ENCODE assay signal across 15 mouse cellular contexts in the genomic region with DNA sequence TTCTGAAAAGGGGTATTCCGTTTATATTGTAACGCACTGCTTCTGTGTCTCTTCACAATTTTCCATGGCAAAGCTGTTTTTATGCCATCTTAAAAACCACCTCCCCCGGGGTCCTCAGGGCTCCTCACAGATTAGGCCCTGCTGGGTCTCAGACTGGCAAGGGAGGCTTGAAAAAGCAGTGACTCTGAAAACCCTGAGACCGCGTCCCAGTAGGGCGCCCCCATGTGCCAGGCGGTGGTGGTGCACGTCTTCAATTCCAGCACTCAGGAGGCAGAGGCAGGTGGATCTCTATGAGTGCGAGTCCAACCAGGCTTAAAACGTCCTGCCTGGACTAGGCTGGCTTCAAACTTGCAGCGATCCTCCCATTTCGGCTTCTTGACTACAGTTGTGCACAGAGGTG. TPM values are rescaled to one million over a fixed set of nuclear protein-coding genes. Genes with fewer than 3 reads are reported as not detected.
DNase-seq lines count a peak whose midpoint lies in the region; ATAC-seq and TF ChIP-seq lines count a peak whose summit lies in the region.
"Had no signal": no experiment of that assay in that cellular context is flagged by ENCODE, and none has a peak within 500 bp of the region (broad histone marks: within the 10 kb centered on the region; RNA-seq: fewer than 3 reads in every experiment).

No protein-coding gene starts in this region.

- H3K4me1 ChIP-seq in kidney, adult 2 months (ENCODE audit: control insufficient read depth, insufficient read depth, low read length): no peaks in the 10 kb centered on the region
- peaks cover 6% of the 10 kb centered on the region; the same call in 1 of the 2 replicates for H3K4me1 ChIP-seq in spleen, adult 2 months (ENCODE audit: control insufficient read depth, insufficient read depth, insufficient read length)

- no peaks in the 10 kb centered on the region for H3K27me3 ChIP-seq in kidney, adult 2 months (replicated peaks; ENCODE audit: control insufficient read depth, insufficient read depth, low read length)
- H3K27me3 ChIP-seq in spleen, adult 2 months (ENCODE audit: control insufficient read depth, insufficient read depth, low read length): no peaks in the 10 kb centered on the region
- H3K27me3 ChIP-seq: liver, embryonic 15.5 days had no signal

- no peak for TF ChIP-seq POLR2A in kidney, adult 2 months (IDR thresholded peaks at IDR 0.05; ENCODE audit: low read depth, low read length)
- no peak for TF ChIP-seq POLR2A in spleen, adult 2 months (IDR thresholded peaks at IDR 0.05; ENCODE audit: low read depth, low read length)

- H3K27ac ChIP-seq in kidney, adult 2 months (ENCODE audit: insufficient read depth, low read depth, low read length): no peak overlapping the region
- no peak overlapping the region for H3K27ac ChIP-seq in spleen, adult 2 months (ENCODE audit: insufficient read depth, low read length)
- H3K27ac ChIP-seq: liver, embryonic 15.5 days had no signal

- ATAC-seq in neutrophil, adult 5-6 weeks (ENCODE audit: extremely low read depth, insufficient number of reproducible peaks, low FRiP score, poor library complexity, severe bottlenecking): peak; percentile 50; the same call in 1 of the 2 replicates
- ATAC-seq: activated CD4-positive, CD25-positive, alpha-beta regulatory T cell, adult 4 months; inflammation-experienced regulatory T-cells, adult 6 months had no signal

- H3K4me3 ChIP-seq in kidney, adult 2 months (ENCODE audit: insufficient read depth, low read depth, low read length): no peak overlapping the region
- no peak overlapping the region for H3K4me3 ChIP-seq in spleen, adult 2 months (ENCODE audit: extremely low read depth, insufficient read depth, insufficient read length)
- H3K4me3 ChIP-seq: erythroblast, embryonic 14.5 days; liver, embryonic 15.5 days had no signal

- WGBS in kidney, adult 2 months: 78% methylated on average over 12 of the region's 12 CpGs
- 95% methylated on average over 12 of the region's 12 CpGs for WGBS in spleen, adult 2 months

- TF ChIP-seq CTCF in kidney, adult 2 months (conservative IDR thresholded peaks at IDR 0.05; ENCODE audit: insufficient read depth, insufficient read length, low read depth, low read length): peak; percentile 35; the same call in 1 of the 2 replicates
- TF ChIP-seq CTCF in spleen, adult 2 months (IDR thresholded peaks at IDR 0.05; ENCODE audit: extremely low read depth, insufficient read depth, insufficient read length, insufficient replicate concordance): peak; percentile 48; the same call in 1 of the 2 replicates

- DNase-seq in kidney, adult 2 months: no peak
- DNase-seq in kidney, postnatal 4 days: no peak
- DNase-seq in spleen, adult 2 months (ENCODE audit: low read depth in 1 of 2, low spot score in 2 of 2): no peak
- DNase-seq in spleen, postnatal 14 days (ENCODE audit: low spot score in 2 of 2): no peak
- peak; percentile 74 for DNase-seq in R1 (ENCODE audit: low read depth, low spot score)
- DNase-seq in retina, embryonic 14.5 days (ENCODE audit: low spot score): no peak
- no peak for DNase-seq in right cerebral cortex, adult 18-20 months
- DNase-seq: cerebellum, adult 9-10 months; kidney, postnatal 36 days; thymus, postnatal 25 days had no signal

- H3K36me3 ChIP-seq in kidney, adult 2 months (ENCODE audit: control insufficient read depth, insufficient read depth, low read length): no peaks in the 10 kb centered on the region
- peaks cover 61% of the 10 kb centered on the region for H3K36me3 ChIP-seq in spleen, adult 2 months (ENCODE audit: control insufficient read depth, insufficient read depth, low read length)

RNA-seq across cellular contexts. Expression of gene Tgfb1, which starts 13.9 kb away (rescaled TPM):
- 18.9 and 24.5 TPM in 2 replicates for polyA plus RNA-seq in kidney, adult 2 months (2012; rRNA removed)
- polyA plus RNA-seq in spleen, adult 2 months (2012; rRNA removed): 152 and 179 TPM in 2 replicates
- 66.7 and 71.3 TPM in 2 replicates for total RNA-seq in neutrophil, adult 5-6 weeks (2017)

RNA-seq across cellular contexts. Expression of gene Ccdc97, which starts 18.2 kb away (rescaled TPM):
- 52.5 and 53.5 TPM in 2 replicates for polyA plus RNA-seq in kidney, adult 2 months (2012; rRNA removed)
- 81.5 and 93.6 TPM in 2 replicates for polyA plus RNA-seq in spleen, adult 2 months (2012; rRNA removed)
- total RNA-seq in neutrophil, adult 5-6 weeks (2017): 30.7 and 31.9 TPM in 2 replicates

RNA-seq across cellular contexts. Expression of gene B9d2, which starts 20.2 kb away (rescaled TPM):
- 63.1 and 70.4 TPM in 2 replicates for polyA plus RNA-seq in kidney, adult 2 months (2012; rRNA removed)
- 72.0 and 108 TPM in 2 replicates for polyA plus RNA-seq in spleen, adult 2 months (2012; rRNA removed)
- 41.0 and 54.8 TPM in 2 replicates for total RNA-seq in neutrophil, adult 5-6 weeks (2017)

RNA-seq across cellular contexts. Expression of gene Tmem91, which starts 25.8 kb away (rescaled TPM):
- polyA plus RNA-seq in kidney, adult 2 months (2012; rRNA removed): 0.27 and 0.48 TPM in 2 replicates
- polyA plus RNA-seq in spleen, adult 2 months (2012; rRNA removed): 0.35 and 0.61 TPM in 2 replicates
- total RNA-seq in neutrophil, adult 5-6 weeks (2017): 0.70 and 4.5 TPM in 2 replicates

RNA-seq across cellular contexts. Expression of gene Exosc5, which starts 41.8 kb away (rescaled TPM):
- polyA plus RNA-seq in kidney, adult 2 months (2012; rRNA removed): 64.9 and 70.1 TPM in 2 replicates
- 79.5 and 111 TPM in 2 replicates for polyA plus RNA-seq in spleen, adult 2 months (2012; rRNA removed)
- 33.1 and 40.1 TPM in 2 replicates for total RNA-seq in neutrophil, adult 5-6 weeks (2017)
